Mouse (Mus musculus): ENCODE results near the gene Proser3.
A peak's percentile ranks its signal among the peaks of the same experiment; 100 is the strongest.

Proser3 gene

GRCm38 (mm10) chr7:30552102-30553020 is at the start of gene Proser3, which contains the start of gene Hspb6:
Proser3 (minus strand) TSS chr7:30552299.
Hspb6 (plus strand) TSS chr7:30552178.
- peak; percentile 99 for DNase-seq

- DNase-seq, result peak; percentile 59
Measured at GRCm38 (mm10) chr7:30600651-30601050, 48.6 kb upstream of the Proser3 start.

GRCm38 (mm10) chr7:30599933-30600353 is 47.8 kb upstream of the Proser3 start:
- peak; percentile 97 for DNase-seq

- DNase-seq, result no peak
Measured at GRCm38 (mm10) chr7:30598786-30599185, 46.7 kb upstream of the Proser3 start, which contains the start of gene Zbtb32. Zbtb32 (minus strand) TSS chr7:30598909.

GRCm38 (mm10) chr7:30596811-30597210 is 44.7 kb upstream of the Proser3 start:
- no peak for DNase-seq

- DNase-seq, result no peak
Measured at GRCm38 (mm10) chr7:30596093-30596492, 44.0 kb upstream of the Proser3 start.

- DNase-seq, result no peak
Measured at GRCm38 (mm10) chr7:30594510-30595024, 42.5 kb upstream of the Proser3 start.

GRCm38 (mm10) chr7:30593579-30594509 is 41.7 kb upstream of the Proser3 start:
- no peak for DNase-seq

GRCm38 (mm10) chr7:30592772-30593423 is 40.8 kb upstream of the Proser3 start:
- DNase-seq, result no peak

GRCm38 (mm10) chr7:30591605-30591951 is 39.5 kb upstream of the Proser3 start:
- DNase-seq, result no peak

- DNase-seq, result no peak
Measured at GRCm38 (mm10) chr7:30590927-30591604, 39.0 kb upstream of the Proser3 start.

GRCm38 (mm10) chr7:30589435-30590301 is 37.6 kb upstream of the Proser3 start:
- DNase-seq, result peak; percentile 94

- DNase-seq, result peak; percentile 99
Measured at GRCm38 (mm10) chr7:30588676-30589434, 36.8 kb upstream of the Proser3 start, which contains the start of gene Kmt2b. Kmt2b (minus strand) TSS chr7:30588726.

- DNase-seq, result peak; percentile 57
Measured at GRCm38 (mm10) chr7:30587842-30588667, 36.0 kb upstream of the Proser3 start.

GRCm38 (mm10) chr7:30586455-30587020 is 34.4 kb upstream of the Proser3 start:
- no peak for DNase-seq

- DNase-seq, result no peak
Measured at GRCm38 (mm10) chr7:30585170-30585569, 33.1 kb upstream of the Proser3 start.

- DNase-seq, result no peak
Measured at GRCm38 (mm10) chr7:30584339-30584738, 32.2 kb upstream of the Proser3 start.

- DNase-seq, result no peak
Measured at GRCm38 (mm10) chr7:30581547-30581946, 29.4 kb upstream of the Proser3 start.

- no peak for DNase-seq
Measured at GRCm38 (mm10) chr7:30579950-30580349, 27.9 kb upstream of the Proser3 start.
